Mouse (Mus musculus): Measurements from ENCODE around the gene Mboat7. TPM values are rescaled to one million over a fixed set of nuclear protein-coding genes. Genes with fewer than 3 reads are reported as not detected.
A peak's percentile ranks its signal among the peaks of the same experiment; 100 is the strongest.

Gene Mboat7
- polyA plus RNA-seq, 1 experiment from 2014 or later = 50.8 TPM

GRCm38 (mm10) chr7:3685400-3686187 lies 7.7 kb downstream of the Mboat7 start:
- Histone ChIP-seq H3K36me3 (peaks cover 26% of the 10 kb centered on the region), H3K4me1 (peaks cover 15% of the 10 kb centered on the region), H3K9ac (no peak overlapping the region; the same call in 1 of the 2 replicates), H3K4me2 (replicated peaks) (no peak overlapping the region), H3K27me3 (no peaks in the 10 kb centered on the region), H3K4me3 (no peak overlapping the region), H3K27ac (no peak overlapping the region), H3K9me3 (replicated peaks) (no peaks in the 10 kb centered on the region)
- no peak for ATAC-seq (ENCODE audit: low FRiP score)
- 85% methylated on average over 30 of the region's 31 CpGs for WGBS

- Histone ChIP-seq H3K4me3 (no peak overlapping the region), H3K9me3 (replicated peaks) (no peaks in the 10 kb centered on the region), H3K27ac (peak overlapping the region; percentile 60), H3K27me3 (no peaks in the 10 kb centered on the region), H3K36me3 (peaks cover 26% of the 10 kb centered on the region), H3K9ac (no peak overlapping the region), H3K4me2 (replicated peaks) (no peak overlapping the region), H3K4me1 (peaks cover 15% of the 10 kb centered on the region)
- ATAC-seq (ENCODE audit: low FRiP score) = no peak
- WGBS = 69% methylated on average over 8 of the region's 8 CpGs
These were observed 8.6 kb downstream of the Mboat7 start for GRCm38 (mm10) chr7:3684698-3685097.

- Histone ChIP-seq H3K4me2 (replicated peaks) (no peak overlapping the region), H3K27me3 (no peaks in the 10 kb centered on the region), H3K27ac (peak overlapping the region; percentile 70), H3K9me3 (replicated peaks) (no peaks in the 10 kb centered on the region), H3K9ac (peak overlapping the region; percentile 14; the same call in 1 of the 2 replicates), H3K4me1 (peaks cover 15% of the 10 kb centered on the region), H3K36me3 (peaks cover 26% of the 10 kb centered on the region), H3K4me3 (no peak overlapping the region)
- WGBS = 64% methylated on average over 10 of the region's 10 CpGs
- peak; percentile 75 for ATAC-seq (ENCODE audit: low FRiP score)
These were observed 9.3 kb downstream of the Mboat7 start for GRCm38 (mm10) chr7:3683908-3684550.

DNA sequence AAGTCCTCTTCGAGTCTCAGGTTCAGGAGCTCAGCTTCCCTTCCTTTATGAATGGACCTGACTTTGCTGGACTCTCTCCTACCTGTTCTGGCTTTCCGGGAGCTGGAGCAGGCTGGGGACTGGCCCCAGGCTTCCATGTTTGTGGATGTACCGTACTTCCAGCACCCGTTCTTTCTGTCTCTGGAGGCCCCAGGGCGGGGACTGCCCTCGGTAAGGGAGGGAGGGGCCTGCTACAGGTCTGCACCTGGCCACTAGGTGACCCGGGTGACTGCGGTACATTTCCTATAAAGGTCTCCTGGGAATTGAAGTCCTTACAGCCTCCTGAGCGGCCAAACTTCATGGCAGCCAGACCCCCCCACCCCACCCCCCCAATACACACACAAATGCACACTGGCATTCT lies 16.0 kb downstream of the Mboat7 start, which contains the start of gene Tmc4:
TSS of gene Tmc4 (minus strand) at position 212 of the 400 bp plus-strand sequence.
- no peaks in the 10 kb centered on the region for H3K36me3 ChIP-seq
- no peak for ATAC-seq (ENCODE audit: low FRiP score)
- no peaks in the 10 kb centered on the region for H3K4me1 ChIP-seq
- H3K27me3 ChIP-seq = no peaks in the 10 kb centered on the region
- 45% methylated on average over 9 of the region's 9 CpGs for WGBS
- H3K27ac ChIP-seq = no peak within 1 kb of the TSS
- H3K9ac ChIP-seq = no peak within 1 kb of the TSS; the same call in none of the 2 replicates
- no peak within 1 kb of the TSS for H3K4me2 ChIP-seq (replicated peaks)
- H3K9me3 ChIP-seq (replicated peaks) = no peaks in the 10 kb centered on the region
- H3K4me3 ChIP-seq = no peak within 1 kb of the TSS

DNA sequence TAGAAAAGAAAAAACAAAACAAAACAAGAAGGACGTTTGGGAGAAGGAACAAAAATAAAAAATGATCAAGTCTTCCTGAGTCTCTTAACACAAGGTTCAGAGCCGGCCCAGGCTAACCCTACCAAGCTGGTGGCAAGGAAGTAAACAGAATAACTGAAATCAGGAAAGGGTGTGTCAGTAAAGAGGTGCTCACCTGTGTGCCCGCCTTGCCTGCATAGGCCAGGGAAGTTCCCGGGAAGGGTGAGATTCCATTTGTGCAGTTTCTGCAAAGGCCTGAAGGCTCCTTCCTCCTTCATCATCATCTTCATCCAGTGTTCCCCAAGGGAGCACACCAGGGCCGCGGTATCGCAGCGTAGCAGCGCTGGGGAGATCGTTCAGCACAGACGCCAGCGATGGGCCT lies 17.0 kb downstream of the Mboat7 start:
- H3K4me3 ChIP-seq = no peak overlapping the region
- H3K27me3 ChIP-seq = no peaks in the 10 kb centered on the region
- H3K4me2 ChIP-seq (replicated peaks) = no peak overlapping the region
- no peaks in the 10 kb centered on the region for H3K4me1 ChIP-seq
- no peak for ATAC-seq (ENCODE audit: low FRiP score)
- H3K27ac ChIP-seq = no peak overlapping the region
- no peaks in the 10 kb centered on the region for H3K9me3 ChIP-seq (replicated peaks)
- no peaks in the 10 kb centered on the region for H3K36me3 ChIP-seq
- no peak overlapping the region; the same call in 1 of the 2 replicates for H3K9ac ChIP-seq
- 86% methylated on average over 12 of the region's 12 CpGs for WGBS

DNA sequence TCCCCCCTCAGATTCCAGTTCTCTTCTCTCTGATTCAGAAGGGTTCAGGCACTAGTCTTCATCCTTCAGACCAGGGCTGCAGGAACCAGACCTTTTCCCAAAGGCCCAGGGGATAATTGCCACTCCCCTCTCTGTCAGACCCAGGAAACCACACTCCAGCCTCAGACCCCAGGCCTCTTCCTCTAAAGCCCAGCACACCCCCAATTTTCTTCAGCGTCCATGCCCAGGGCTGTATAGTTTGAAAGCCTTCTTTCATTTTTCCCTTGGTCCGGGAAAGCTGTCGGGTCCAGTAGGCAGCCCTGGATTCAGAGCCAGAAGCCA lies 18.1 kb downstream of the Mboat7 start:
- Histone ChIP-seq H3K4me2 (replicated peaks) (no peak overlapping the region), H3K9me3 (replicated peaks) (no peaks in the 10 kb centered on the region), H3K4me3 (no peak overlapping the region), H3K9ac (no peak overlapping the region), H3K27ac (no peak overlapping the region), H3K4me1 (no peaks in the 10 kb centered on the region), H3K27me3 (no peaks in the 10 kb centered on the region), H3K36me3 (no peaks in the 10 kb centered on the region)
- ATAC-seq (ENCODE audit: low FRiP score) = peak; percentile 11
- 75% methylated on average over 3 of the region's 3 CpGs for WGBS

DNA sequence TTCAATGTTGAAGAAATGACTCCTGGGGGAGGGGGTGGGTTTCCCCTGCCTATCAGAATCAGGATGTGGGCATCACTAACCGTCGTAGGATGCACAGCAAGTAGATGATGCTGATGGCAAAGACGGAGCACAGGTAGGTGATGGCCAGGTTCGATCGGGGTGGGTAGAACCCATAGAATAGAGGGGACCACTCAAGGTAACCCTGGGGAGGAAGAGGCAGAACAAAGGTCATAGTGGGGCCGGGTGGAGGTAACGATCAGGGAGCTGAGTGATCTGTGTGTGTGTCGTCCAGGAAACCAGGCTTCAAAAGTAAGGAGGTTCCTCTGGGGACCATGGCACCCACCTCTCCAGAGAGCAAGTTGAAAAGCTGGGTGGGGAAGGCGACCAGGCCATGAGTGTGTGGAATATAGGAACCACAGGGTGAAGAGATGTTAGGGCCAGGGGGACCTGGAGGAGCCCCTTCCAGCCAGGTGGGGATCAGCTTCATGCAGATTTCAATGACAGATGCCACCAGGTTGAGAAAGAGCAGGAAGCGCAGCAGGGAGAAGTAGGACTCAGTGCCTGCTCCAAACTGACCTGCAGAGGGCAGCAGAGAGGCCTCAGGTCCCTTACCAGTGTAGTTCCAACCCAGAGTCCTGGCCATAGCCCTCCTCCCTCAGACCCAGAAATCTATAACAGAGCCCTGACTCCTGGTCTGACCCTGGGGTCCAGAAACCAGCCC lies 18.7 kb downstream of the Mboat7 start:
- H3K9ac ChIP-seq = no peak overlapping the region

GRCm38 (mm10) chr7:3666921-3667391 lies 26.4 kb downstream of the Mboat7 start:
- H3K9me3 ChIP-seq (replicated peaks) = no peaks in the 10 kb centered on the region
- H3K4me1 ChIP-seq = peaks cover 20% of the 10 kb centered on the region
- H3K27me3 ChIP-seq = no peaks in the 10 kb centered on the region
- H3K36me3 ChIP-seq = peaks cover 14% of the 10 kb centered on the region
- H3K4me3 ChIP-seq = no peak overlapping the region
- WGBS = 19% methylated on average over 14 of the region's 14 CpGs
- H3K27ac ChIP-seq = no peak overlapping the region
- no peak overlapping the region; the same call in 1 of the 2 replicates for H3K9ac ChIP-seq
- no peak for ATAC-seq (ENCODE audit: low FRiP score)
- H3K4me2 ChIP-seq (replicated peaks) = peak overlapping the region; percentile 6; the same call in 1 of the 2 replicates

More for the DNA sequence above, 18.7 kb downstream of the Mboat7 start:
- 69% methylated on average over 10 of the region's 10 CpGs for WGBS
- Histone ChIP-seq H3K9me3 (replicated peaks) (no peaks in the 10 kb centered on the region), H3K4me2 (replicated peaks) (no peak overlapping the region), H3K27me3 (no peaks in the 10 kb centered on the region), H3K4me3 (no peak overlapping the region), H3K36me3 (no peaks in the 10 kb centered on the region), H3K27ac (no peak overlapping the region), H3K4me1 (no peaks in the 10 kb centered on the region)
- peak; percentile 87 for ATAC-seq (ENCODE audit: low FRiP score)

- Histone ChIP-seq H3K4me1 (peaks cover 20% of the 10 kb centered on the region), H3K9me3 (replicated peaks) (no peaks in the 10 kb centered on the region), H3K27ac (peak within 1 kb of the TSS; percentile 85), H3K27me3 (no peaks in the 10 kb centered on the region), H3K36me3 (peaks cover 28% of the 10 kb centered on the region), H3K9ac (peak within 1 kb of the TSS; percentile 76), H3K4me2 (replicated peaks) (peak within 1 kb of the TSS; percentile 77), H3K4me3 (peak within 1 kb of the TSS; percentile 71)
- 5% methylated on average over 45 of the region's 45 CpGs for WGBS
- peak; percentile 99 for ATAC-seq (ENCODE audit: low FRiP score)
These were observed 27.9 kb downstream of the Mboat7 start, which contains the start of gene Leng1 for GRCm38 (mm10) chr7:3665215-3666114. TSS of gene Leng1 (minus strand) at chr7:3665840.

DNA sequence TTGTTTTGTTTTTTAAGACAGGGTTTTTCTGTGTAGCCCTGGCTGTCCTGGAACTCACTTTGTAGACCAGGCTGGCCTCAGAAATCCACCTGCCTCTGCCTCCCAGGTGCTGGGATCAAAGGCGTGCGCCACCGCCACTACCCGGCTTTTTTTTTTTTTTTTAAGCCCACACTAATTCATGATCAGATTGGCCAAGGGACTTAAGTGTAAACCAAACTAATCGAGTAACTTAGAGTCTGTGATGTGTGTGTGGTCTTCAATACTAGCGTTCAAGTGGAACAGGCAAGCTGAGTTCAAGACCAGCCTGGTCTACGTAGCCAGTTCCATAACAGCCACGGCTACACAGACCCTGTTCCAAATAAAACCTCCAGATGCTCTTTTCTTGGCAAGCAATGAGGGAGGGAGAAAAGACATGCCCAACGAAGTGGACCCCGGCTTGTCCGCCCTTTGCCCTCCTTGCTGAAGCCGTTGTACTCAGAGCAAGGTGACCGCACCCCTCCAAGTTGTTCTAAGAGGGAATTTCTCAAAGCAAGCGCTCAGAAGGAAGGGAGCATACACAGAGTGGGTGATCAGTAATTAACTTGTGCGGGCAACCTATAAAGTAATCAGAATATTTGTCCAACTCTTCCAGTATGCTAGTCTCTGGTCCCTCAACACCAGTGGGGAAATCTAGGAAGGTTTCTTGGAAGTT lies 28.7 kb downstream of the Mboat7 start:
- Histone ChIP-seq H3K27ac (peak overlapping the region; percentile 84), H3K9ac (peak overlapping the region; percentile 76), H3K4me2 (replicated peaks) (peak overlapping the region; percentile 77), H3K27me3 (no peaks in the 10 kb centered on the region), H3K4me1 (peaks cover 20% of the 10 kb centered on the region), H3K36me3 (peaks cover 36% of the 10 kb centered on the region), H3K4me3 (peak overlapping the region; percentile 71), H3K9me3 (replicated peaks) (no peaks in the 10 kb centered on the region)
- 36% methylated on average over 15 of the region's 15 CpGs for WGBS
- ATAC-seq (ENCODE audit: low FRiP score) = peak; percentile 59

DNA sequence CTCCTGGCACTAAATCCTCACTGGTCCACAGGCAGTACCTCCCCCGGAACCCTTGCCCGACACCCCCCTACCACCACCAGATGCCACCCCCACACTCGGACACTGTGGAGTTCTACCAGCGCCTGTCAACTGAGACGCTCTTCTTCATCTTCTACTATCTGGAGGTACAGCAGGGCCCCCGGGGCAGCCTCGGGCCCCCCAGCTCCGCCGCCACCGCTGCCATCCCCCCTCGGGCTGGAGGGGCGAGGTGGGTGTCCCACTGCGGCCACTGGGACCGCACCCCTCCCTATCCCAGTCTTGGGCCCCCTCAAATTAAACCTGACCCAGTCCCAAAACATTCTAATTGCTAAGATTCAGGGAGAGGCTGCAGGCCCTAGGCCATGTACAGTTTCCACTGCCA lies 34.7 kb downstream of the Mboat7 start:
- 94% methylated on average over 14 of the region's 14 CpGs for WGBS
- ATAC-seq (ENCODE audit: low FRiP score) = no peak
- peaks cover 97% of the 10 kb centered on the region for H3K36me3 ChIP-seq
- H3K4me1 ChIP-seq = peaks cover 4% of the 10 kb centered on the region
- H3K4me3 ChIP-seq = no peak overlapping the region
- H3K9me3 ChIP-seq (replicated peaks) = no peaks in the 10 kb centered on the region
- no peak overlapping the region for H3K9ac ChIP-seq
- H3K27me3 ChIP-seq = no peaks in the 10 kb centered on the region
- no peak overlapping the region for H3K4me2 ChIP-seq (replicated peaks)
- H3K27ac ChIP-seq = no peak overlapping the region
